Mouse (Mus musculus): ENCODE measurements around the gene A930009A15Rik. TPM values are rescaled to one million over a fixed set of nuclear protein-coding genes. Genes with fewer than 3 reads are reported as not detected.
A peak's percentile ranks its signal among the peaks of the same experiment; 100 is the strongest.

The A930009A15Rik gene
- polyA plus RNA-seq, 1 experiment from 2014 or later = 0.72 TPM

DNA sequence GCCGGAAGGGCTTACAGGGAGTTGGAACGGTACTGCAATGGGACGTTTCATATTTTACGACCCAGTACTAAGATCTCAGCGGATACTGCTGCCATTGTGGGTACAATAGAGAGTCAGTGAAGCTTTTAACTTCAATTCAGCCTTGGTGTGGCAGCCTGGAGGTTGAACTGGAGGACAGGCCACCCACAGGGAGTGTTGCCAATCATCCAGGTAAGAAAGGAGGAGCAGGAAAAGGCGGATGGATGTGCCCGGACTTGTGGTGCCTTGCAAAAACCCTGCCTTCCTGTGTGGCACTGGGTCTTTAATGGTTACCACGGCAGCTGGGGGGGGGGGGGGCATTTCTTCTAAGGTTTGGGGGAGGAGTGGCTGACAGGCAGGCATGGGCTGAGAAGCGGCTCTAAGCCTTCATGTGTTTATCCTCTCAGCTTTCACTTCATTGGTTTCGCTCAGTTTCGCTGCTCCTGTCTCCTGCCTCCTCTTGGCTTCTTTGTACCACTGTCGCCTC, 13.0 kb upstream of the A930009A15Rik start:
- Histone ChIP-seq H3K36me3 (no peaks in the 10 kb centered on the region), H3K27me3 (no peaks in the 10 kb centered on the region), H3K9ac (no peak overlapping the region), H3K4me3 (no peak overlapping the region), H3K27ac (no peak overlapping the region), H3K4me2 (replicated peaks) (no peak overlapping the region; the same call in 1 of the 2 replicates), H3K4me1 (peaks cover 9% of the 10 kb centered on the region), H3K9me3 (replicated peaks) (no peaks in the 10 kb centered on the region)
- peak; percentile 63; the same call in 1 of the 2 replicates for ATAC-seq (ENCODE audit: low FRiP score)
- 19% methylated on average over 12 of the region's 12 CpGs for WGBS

DNA sequence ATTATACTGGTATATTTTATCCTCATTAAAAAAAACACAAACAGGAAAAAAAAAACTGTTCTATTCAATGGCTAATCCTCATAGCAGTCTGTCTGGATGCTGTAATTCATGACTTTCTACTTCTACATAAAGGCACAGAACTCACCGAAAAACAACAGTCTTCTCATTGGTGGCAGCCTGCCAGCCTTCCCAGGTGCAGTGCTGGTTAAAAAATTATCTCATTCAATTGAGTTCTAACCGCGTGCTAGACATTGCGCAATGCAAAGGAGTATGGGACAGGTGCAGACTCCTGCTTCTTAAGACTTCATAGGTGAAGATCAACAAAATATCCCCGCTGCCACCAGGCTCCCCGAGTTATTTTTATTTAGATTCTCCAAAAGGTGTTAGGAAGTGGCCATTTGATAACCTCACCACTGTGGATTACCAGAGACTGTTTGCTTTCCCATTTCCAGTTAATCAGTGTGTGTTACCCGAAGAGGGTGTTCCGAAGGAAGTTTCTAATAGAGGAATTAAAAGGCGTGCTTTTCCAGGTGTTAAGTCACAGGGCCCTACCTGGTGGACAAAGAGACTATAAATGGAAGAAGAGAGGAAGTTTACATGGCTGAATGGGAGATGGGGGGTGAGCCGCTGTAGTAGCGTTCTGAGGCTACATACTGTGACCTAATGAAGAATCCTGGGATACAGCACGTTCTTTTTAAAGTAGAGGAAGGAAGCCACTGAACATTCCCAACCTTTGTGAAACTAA, 8.5 kb upstream of the A930009A15Rik start:
- Histone ChIP-seq H3K9me3 (replicated peaks) (no peaks in the 10 kb centered on the region), H3K27me3 (no peaks in the 10 kb centered on the region), H3K36me3 (no peaks in the 10 kb centered on the region), H3K9ac (no peak overlapping the region), H3K4me3 (no peak overlapping the region), H3K4me2 (replicated peaks) (no peak overlapping the region), H3K4me1 (peaks cover 9% of the 10 kb centered on the region), H3K27ac (no peak overlapping the region)
- WGBS = 74% methylated on average over 12 of the region's 12 CpGs
- no peak for ATAC-seq (ENCODE audit: low FRiP score)

- Histone ChIP-seq H3K4me3 (no peak overlapping the region), H3K4me2 (replicated peaks) (no peak overlapping the region), H3K36me3 (no peaks in the 10 kb centered on the region), H3K9me3 (replicated peaks) (no peaks in the 10 kb centered on the region), H3K27me3 (no peaks in the 10 kb centered on the region), H3K9ac (no peak overlapping the region), H3K27ac (no peak overlapping the region), H3K4me1 (no peaks in the 10 kb centered on the region)
- no peak for ATAC-seq (ENCODE audit: low FRiP score)
- 88% methylated on average over 4 of the region's 4 CpGs for WGBS
Measured at GRCm38 (mm10) chr10:115562911-115563686, 6.7 kb upstream of the A930009A15Rik start.

DNA sequence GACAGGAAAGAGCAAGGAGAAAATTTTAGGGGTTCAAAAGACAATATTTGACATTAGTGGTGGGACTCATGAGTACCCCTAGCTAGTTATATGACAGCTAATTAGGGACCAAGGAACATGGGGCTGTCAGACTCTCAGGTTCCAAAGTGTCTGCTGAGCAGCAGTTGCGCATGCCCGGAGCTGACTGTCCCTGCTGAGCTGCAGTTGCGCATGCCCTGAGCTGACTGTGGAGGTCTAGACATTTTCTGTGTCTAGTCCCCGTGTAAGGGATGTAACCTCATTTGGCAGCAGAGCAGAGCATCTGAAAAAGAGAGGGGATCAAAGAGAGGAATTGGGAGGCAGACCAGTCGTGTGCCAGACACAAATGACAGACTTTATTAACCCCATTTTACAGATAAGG, 5.8 kb upstream of the A930009A15Rik start:
- no peak for ATAC-seq (ENCODE audit: low FRiP score)
- H3K27ac ChIP-seq = no peak overlapping the region
- no peaks in the 10 kb centered on the region for H3K27me3 ChIP-seq
- H3K4me1 ChIP-seq = no peaks in the 10 kb centered on the region
- H3K9me3 ChIP-seq (replicated peaks) = no peaks in the 10 kb centered on the region
- no peak overlapping the region for H3K9ac ChIP-seq
- no peaks in the 10 kb centered on the region for H3K36me3 ChIP-seq
- no peak overlapping the region for H3K4me3 ChIP-seq
- 84% methylated on average over 5 of the region's 5 CpGs for WGBS
- H3K4me2 ChIP-seq (replicated peaks) = no peak overlapping the region

DNA sequence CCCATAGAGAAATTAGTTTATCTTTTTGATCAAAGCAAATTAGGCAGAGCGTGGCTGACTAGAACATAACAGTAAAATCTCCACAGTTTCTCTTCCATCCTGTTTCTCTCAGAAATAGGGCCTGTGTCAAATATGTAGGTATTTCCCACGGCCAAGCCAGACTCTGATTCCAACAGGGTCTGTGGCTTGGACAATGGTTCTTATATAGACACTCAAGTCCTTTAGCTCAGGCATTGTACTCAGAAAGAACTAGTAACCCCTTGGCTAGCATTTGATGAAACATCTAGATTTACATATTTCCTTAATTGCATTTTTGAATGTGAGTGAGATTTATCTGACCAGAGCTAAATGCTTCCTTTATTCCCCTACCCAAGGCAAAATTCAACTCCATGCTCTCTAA, 791 bp downstream of the A930009A15Rik start:
- no peaks in the 10 kb centered on the region for H3K27me3 ChIP-seq
- WGBS = 45% methylated on average over 2 of the region's 2 CpGs
- H3K4me3 ChIP-seq = no peak overlapping the region
- 0 out of 2 replicates have a peak, but pooled peaks have one; percentile 50 for ATAC-seq (ENCODE audit: low FRiP score)
- peaks cover 11% of the 10 kb centered on the region for H3K4me1 ChIP-seq
- H3K4me2 ChIP-seq (replicated peaks) = 0 out of 2 replicates have a peak overlapping the region, but pooled peaks have one; percentile 8
- no peak overlapping the region for H3K9ac ChIP-seq
- no peaks in the 10 kb centered on the region for H3K9me3 ChIP-seq (replicated peaks)
- H3K36me3 ChIP-seq = no peaks in the 10 kb centered on the region
- peak overlapping the region; percentile 67 for H3K27ac ChIP-seq

DNA sequence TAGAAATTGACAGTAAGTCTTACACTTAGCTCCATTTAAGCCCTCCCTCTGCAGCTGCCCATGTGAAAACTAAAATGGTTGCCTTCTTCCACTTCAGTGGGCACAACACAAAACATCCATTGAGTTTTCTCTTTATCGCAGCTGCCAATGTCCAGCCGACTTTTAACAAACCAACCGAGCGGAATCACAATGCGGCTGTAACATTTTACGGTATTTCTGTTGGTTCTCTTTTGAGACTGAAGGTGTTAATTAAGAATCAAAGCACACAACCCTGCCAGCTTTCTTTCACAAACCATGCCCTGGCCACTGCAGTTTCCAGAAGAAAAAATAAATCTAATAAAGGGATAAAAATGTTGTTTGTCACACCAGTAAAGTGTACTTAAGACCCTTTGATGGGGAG, 1.5 kb downstream of the A930009A15Rik start:
- no peak overlapping the region for H3K9ac ChIP-seq
- no peaks in the 10 kb centered on the region for H3K36me3 ChIP-seq
- 0 out of 2 replicates have a peak overlapping the region, but pooled peaks have one; percentile 8 for H3K4me2 ChIP-seq (replicated peaks)
- peaks cover 11% of the 10 kb centered on the region for H3K4me1 ChIP-seq
- ATAC-seq (ENCODE audit: low FRiP score) = peak; percentile 72
- no peaks in the 10 kb centered on the region for H3K9me3 ChIP-seq (replicated peaks)
- WGBS = 32% methylated on average over 6 of the region's 6 CpGs
- no peak overlapping the region for H3K4me3 ChIP-seq
- no peaks in the 10 kb centered on the region for H3K27me3 ChIP-seq
- H3K27ac ChIP-seq = peak overlapping the region; percentile 67

DNA sequence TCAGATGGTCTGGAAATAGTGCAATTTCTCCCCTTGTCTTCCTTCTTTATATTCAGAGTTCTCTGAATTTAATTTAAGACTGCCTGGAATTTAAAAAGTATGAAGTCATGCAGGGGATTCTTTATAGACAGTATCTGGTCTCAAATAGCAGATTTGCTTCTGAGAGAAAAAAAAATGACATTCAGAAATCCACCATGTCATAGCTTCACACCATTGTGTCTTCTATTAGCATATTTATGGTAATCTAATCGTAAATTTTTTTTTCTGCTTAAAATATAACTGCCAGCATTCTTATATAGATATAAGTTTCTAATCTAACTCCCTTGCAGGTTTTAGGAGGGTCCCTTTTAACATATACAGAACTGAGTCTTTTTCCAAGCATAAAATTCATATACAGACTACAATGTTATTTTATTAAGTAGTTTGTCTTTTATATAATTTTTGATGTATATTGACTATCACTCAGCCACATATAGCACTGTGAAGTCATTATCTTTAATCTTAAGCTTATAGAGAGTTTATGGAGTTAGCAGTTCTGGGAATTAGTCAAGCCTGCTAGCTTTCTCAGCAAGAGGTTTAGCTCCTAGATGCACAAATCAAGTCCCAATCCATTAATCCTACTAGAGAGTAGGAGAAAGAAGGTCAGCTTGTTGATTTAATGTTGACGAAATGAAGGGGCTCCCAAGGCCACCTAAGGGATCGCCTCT, 2.1 kb downstream of the A930009A15Rik start:
- H3K27me3 ChIP-seq = no peaks in the 10 kb centered on the region

DNA sequence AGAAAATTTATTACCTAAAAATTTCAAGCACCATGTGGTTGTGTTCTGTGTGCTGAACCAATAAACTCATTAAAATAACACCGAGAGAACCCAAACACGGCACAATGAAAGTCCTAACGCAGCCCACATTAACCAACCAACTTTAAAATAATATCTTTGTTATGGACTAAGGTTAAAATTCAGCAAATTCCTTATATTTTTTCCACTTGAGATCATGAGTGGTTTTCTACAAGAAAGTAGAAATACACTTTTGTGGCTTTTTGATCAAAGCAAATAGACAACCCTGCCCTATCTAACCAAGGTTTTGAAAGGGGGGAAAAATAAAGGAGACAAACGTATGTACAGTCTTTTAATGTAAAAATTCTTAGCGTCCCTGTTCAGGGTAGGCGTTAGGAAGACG, 9.3 kb downstream of the A930009A15Rik start:
- Histone ChIP-seq H3K27ac (no peak overlapping the region), H3K4me1 (peaks cover 6% of the 10 kb centered on the region), H3K9ac (no peak overlapping the region), H3K9me3 (replicated peaks) (no peaks in the 10 kb centered on the region), H3K36me3 (no peaks in the 10 kb centered on the region), H3K27me3 (peaks cover 5% of the 10 kb centered on the region), H3K4me2 (replicated peaks) (no peak overlapping the region), H3K4me3 (no peak overlapping the region)
- ATAC-seq (ENCODE audit: low FRiP score) = no peak
- WGBS = 55% methylated on average over 7 of the region's 7 CpGs

More for the DNA sequence above, 2.1 kb downstream of the A930009A15Rik start:
- Histone ChIP-seq H3K4me3 (no peak overlapping the region), H3K4me1 (peaks cover 11% of the 10 kb centered on the region), H3K9ac (no peak overlapping the region), H3K36me3 (no peaks in the 10 kb centered on the region), H3K9me3 (replicated peaks) (no peaks in the 10 kb centered on the region), H3K4me2 (replicated peaks) (peak overlapping the region; percentile 8; the same call in 1 of the 2 replicates), H3K27ac (peak overlapping the region; percentile 55; the same call in 1 of the 2 replicates)
- no peak for ATAC-seq (ENCODE audit: low FRiP score)
- 32% methylated on average over 3 of the region's 3 CpGs for WGBS

DNA sequence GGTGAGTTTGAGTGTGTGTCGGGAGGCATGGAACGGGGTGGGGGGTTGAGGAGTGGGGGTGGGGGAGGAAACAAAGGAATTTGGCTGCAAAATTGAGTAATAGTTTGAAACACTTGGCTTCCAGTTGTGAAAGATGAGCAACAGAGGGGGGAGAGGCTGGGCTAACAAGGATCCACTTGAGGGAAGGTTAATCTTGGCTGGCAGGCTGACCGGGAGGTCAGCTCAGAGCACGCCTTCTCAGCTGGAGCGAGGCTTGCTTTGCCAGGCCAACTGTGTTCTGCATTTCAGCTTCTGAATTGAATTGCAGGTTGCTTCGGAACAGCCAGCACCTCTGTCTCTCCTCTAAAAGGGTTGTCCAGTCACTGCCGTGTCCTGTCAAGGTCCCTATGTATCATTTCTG, 9.7 kb downstream of the A930009A15Rik start:
- Histone ChIP-seq H3K36me3 (no peaks in the 10 kb centered on the region), H3K4me3 (no peak overlapping the region), H3K27ac (no peak overlapping the region), H3K9ac (no peak overlapping the region), H3K4me2 (replicated peaks) (no peak overlapping the region), H3K9me3 (replicated peaks) (no peaks in the 10 kb centered on the region), H3K4me1 (peaks cover 6% of the 10 kb centered on the region), H3K27me3 (peaks cover 9% of the 10 kb centered on the region)
- ATAC-seq (ENCODE audit: low FRiP score) = peak; percentile 32; the same call in 1 of the 2 replicates
- WGBS = 11% methylated on average over 7 of the region's 7 CpGs

- Histone ChIP-seq H3K4me1 (peaks cover 13% of the 10 kb centered on the region), H3K27ac (no peak overlapping the region), H3K27me3 (peaks cover 29% of the 10 kb centered on the region), H3K9me3 (replicated peaks) (no peaks in the 10 kb centered on the region), H3K4me2 (replicated peaks) (no peak overlapping the region), H3K9ac (no peak overlapping the region), H3K36me3 (no peaks in the 10 kb centered on the region), H3K4me3 (no peak overlapping the region)
- ATAC-seq (ENCODE audit: low FRiP score) = no peak
- WGBS = 72% methylated on average over 9 of the region's 9 CpGs
Measured at GRCm38 (mm10) chr10:115581971-115582370, 12.2 kb downstream of the A930009A15Rik start.

DNA sequence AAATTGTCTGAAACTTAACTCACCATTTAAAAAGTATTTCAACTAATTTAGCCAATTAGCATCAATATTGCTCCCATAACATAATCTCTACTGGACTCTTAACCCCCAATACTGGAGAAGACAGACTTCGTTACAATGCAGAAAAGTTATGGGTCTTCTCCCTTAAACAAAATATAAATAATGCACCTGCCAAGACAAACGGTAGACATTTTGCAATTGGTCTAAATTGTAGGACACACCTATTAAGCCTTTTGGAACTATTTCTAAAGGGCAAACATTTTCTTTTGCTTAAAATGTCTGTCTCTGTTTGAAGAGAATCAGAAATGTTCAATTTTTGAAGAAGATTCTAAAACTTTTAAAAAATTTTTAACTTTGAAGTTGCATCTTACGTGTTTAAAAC, 13.3 kb downstream of the A930009A15Rik start:
- WGBS = 85% methylated on average over 3 of the region's 3 CpGs
- Histone ChIP-seq H3K27ac (no peak overlapping the region), H3K4me3 (no peak overlapping the region), H3K9ac (no peak overlapping the region), H3K36me3 (no peaks in the 10 kb centered on the region), H3K9me3 (replicated peaks) (no peaks in the 10 kb centered on the region), H3K27me3 (peaks cover 37% of the 10 kb centered on the region), H3K4me1 (peaks cover 18% of the 10 kb centered on the region), H3K4me2 (replicated peaks) (no peak overlapping the region)
- no peak for ATAC-seq (ENCODE audit: low FRiP score)

- Histone ChIP-seq H3K27me3 (peaks cover 48% of the 10 kb centered on the region), H3K4me1 (peaks cover 14% of the 10 kb centered on the region), H3K4me3 (0 out of 2 replicates have a peak overlapping the region, but pooled peaks have one; percentile 10), H3K27ac (no peak overlapping the region), H3K36me3 (no peaks in the 10 kb centered on the region), H3K4me2 (replicated peaks) (peak overlapping the region; percentile 99), H3K9ac (no peak overlapping the region), H3K9me3 (replicated peaks) (no peaks in the 10 kb centered on the region)
- 24% methylated on average over 12 of the region's 14 CpGs for WGBS
- ATAC-seq (ENCODE audit: low FRiP score) = no peak
Measured at GRCm38 (mm10) chr10:115584656-115585055, 14.9 kb downstream of the A930009A15Rik start.
